Mouse (Mus musculus): Measurements from ENCODE around the gene Ankrd13d.

DNA sequence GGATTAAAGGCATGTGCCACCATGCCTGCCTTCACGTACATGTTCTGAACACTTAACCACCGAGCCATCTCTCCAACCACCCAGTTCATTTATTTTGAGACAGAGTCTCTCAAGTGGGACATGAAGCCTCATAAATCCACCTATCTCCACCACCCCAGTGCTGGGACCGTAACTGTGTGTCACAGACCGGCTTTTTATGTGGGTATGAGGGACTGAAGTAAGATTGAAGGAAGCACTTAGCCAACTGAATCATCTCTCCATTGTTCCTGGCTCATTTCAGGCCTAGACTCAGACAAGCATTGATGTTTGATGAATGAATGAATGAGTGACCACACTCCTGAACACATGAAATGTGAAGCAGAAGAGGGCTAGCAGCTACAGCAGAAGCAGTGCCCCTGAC, 26.4 kb upstream of the Ankrd13d start:
- no peak for TF ChIP-seq MAX (IDR thresholded peaks at IDR 0.05; ENCODE audit: low read depth)
- no peak for TF ChIP-seq POLR2A (IDR thresholded peaks at IDR 0.05; ENCODE audit: insufficient read length, low read depth)
- TF ChIP-seq E2F4 (IDR thresholded peaks at IDR 0.05; ENCODE audit: insufficient read depth), result no peak
- no peak for TF ChIP-seq POLR2AphosphoS2 (IDR thresholded peaks at IDR 0.05; ENCODE audit: insufficient read length, low read depth)

Data from myocyte (in vitro differentiated cells).